Mouse (Mus musculus) brain, embryonic 14.5 days (tissue): ENCODE measurements around the gene Nr2c2.

ENCODE experiments used
- CTCF ChIP-seq: fragments of 200-500 bp; IDR thresholded peaks from 2 replicates; pipeline ENCODE4 v1.5.1; 2012; ENCODE audit warnings: inconsistent platforms, mild to moderate bottlenecking, moderate library complexity, borderline replicate concordance; ENCODE audit not compliant: insufficient read depth, insufficient read length; ENCODE audit errors: extremely low read depth
- POLR2A ChIP-seq: fragments of 200-500 bp; IDR thresholded peaks from 2 replicates; pipeline ENCODE4 v1.6.1; 2012; ENCODE audit warnings: mild to moderate bottlenecking, inconsistent platforms, borderline replicate concordance; ENCODE audit not compliant: poor library complexity, insufficient read depth, insufficient read length, severe bottlenecking; ENCODE audit errors: extremely low read depth

GRCm38 (mm10) chr6:92064101-92064500 is 27.1 kb upstream of the Nr2c2 start:
- TF ChIP-seq CTCF: no peak
- TF ChIP-seq POLR2A: no peak
